Mouse (Mus musculus) ES-E14 (cell line): ENCODE measurements around the gene Pvr.

ENCODE experiments used
- CHD2 ChIP-seq: IDR thresholded peaks from 2 replicates; pipeline ENCODE4 v1.6.1; 2014; ENCODE audit warnings: mild to moderate bottlenecking, low read depth, low read length, inconsistent platforms
- ZNF384 ChIP-seq: IDR thresholded peaks from 2 replicates; pipeline ENCODE4 v1.6.1; 2012; ENCODE audit warnings: low read depth, low read length, inconsistent platforms

DNA sequence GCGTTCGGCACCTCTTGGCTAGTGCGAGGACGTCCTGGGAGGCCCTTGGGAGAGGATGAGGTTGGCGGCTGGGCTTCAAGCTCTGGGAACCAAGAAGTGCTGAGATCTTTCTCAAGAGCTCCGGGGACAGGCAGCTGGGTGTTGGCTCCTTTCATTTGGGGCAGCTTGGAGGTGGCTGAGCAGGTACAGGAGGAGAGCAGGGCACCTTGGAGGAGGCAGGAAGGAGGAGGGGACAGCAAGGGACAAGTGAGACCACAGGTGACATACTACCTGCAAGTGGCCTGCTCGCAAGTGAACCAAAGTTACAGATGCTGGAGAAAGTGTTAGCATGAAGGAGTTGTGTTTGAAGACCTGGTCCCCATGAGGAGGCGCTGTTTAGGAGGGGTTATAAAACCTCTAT is 23.7 kb upstream of the Pvr start:
- TF ChIP-seq CHD2, result no peak
- TF ChIP-seq ZNF384, result no peak
